Mouse (Mus musculus): ENCODE measurements around the gene Fsd1.

- TF ChIP-seq POLR2A (IDR thresholded peaks at IDR 0.05; ENCODE audit: insufficient read length, low read depth) (peak; percentile 64), TCF12 (IDR thresholded peaks at IDR 0.05; ENCODE audit: insufficient read depth, poor library complexity, severe bottlenecking) (no peak), MAX (IDR thresholded peaks at IDR 0.05; ENCODE audit: low read depth) (no peak), CEBPB (IDR thresholded peaks at IDR 0.05; ENCODE audit: insufficient read depth, poor library complexity, severe bottlenecking) (no peak), E2F4 (IDR thresholded peaks at IDR 0.05; ENCODE audit: insufficient read depth) (peak; percentile 67), SRF (IDR thresholded peaks at IDR 0.05; ENCODE audit: control insufficient read depth, insufficient read length, low read depth) (peak; percentile 8), USF1 (IDR thresholded peaks at IDR 0.05; ENCODE audit: low read depth) (peak; percentile 4)
These were observed 22.2 kb downstream of the Fsd1 start for GRCm38 (mm10) chr17:56008356-56009087.

Measured in myocyte (in vitro differentiated cells).